Mouse (Mus musculus): ENCODE results near the gene Rbmx.
A peak's percentile ranks its signal among the peaks of the same experiment; 100 is the strongest.

The Rbmx gene

DNA sequence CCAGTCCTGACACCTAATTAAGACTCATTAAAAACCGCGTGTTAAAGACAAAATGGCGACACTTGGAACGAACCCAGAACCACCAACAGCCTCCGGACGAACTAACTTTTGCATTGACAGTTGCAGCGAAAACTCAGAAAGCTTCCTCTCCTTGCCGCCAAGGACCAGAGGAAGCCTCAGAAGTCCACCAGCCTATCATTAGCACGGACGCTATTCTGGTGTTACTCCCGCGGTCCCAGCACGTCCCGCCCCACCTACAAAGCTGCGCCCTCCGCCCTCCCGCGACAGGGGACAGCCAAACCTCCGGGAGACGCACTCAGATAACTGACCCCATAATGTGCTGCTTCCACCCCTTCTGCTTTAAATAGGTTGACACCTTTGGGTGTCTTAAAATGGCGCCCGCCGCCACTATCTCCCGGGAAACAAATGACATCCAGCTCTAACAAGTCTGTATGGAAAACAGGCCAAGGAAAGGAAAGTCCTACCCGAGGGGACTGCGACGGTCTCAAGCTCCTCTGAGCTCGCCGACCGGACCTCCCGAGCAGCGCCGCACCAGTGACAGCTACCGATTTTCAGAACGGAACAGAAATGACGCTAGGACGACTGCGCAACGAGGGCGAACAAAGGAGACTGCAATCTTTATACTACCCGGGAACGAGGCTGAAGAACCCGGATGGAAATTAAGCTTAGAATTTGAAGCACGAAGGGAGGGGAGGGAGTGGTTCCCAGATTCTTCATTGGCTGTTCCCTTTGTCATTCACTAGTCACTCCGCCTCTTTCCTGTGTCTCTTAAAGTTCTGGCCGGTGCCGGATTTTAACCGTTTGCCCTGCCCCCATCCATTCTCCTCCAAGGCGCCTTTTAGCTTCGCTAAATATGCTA is at the start of gene Rbmx:
TSS of gene Rbmx (minus strand) at position 670 of the 880 bp plus-strand sequence.
- peaks cover 22% of the 10 kb centered on the region for H3K9me3 ChIP-seq (ENCODE audit: low read length)
- H3K4me1 ChIP-seq (replicated peaks; ENCODE audit: low read depth, low read length) = 0 out of 2 replicates have a peak, but pooled peaks cover 3% of the 10 kb centered on the region
- peak within 1 kb of the TSS; percentile 81 for H3K4me3 ChIP-seq (replicated peaks; ENCODE audit: low read length)
- H3K36me3 ChIP-seq (ENCODE audit: insufficient read depth, low read length) = peaks cover 38% of the 10 kb centered on the region
- TF ChIP-seq CTCF (conservative IDR thresholded peaks at IDR 0.05; ENCODE audit: low read length) = no peak
- no peak for TF ChIP-seq NANOG (IDR thresholded peaks at IDR 0.05; ENCODE audit: borderline replicate concordance, low read length)
- TF ChIP-seq POU5F1 (IDR thresholded peaks at IDR 0.05; ENCODE audit: borderline replicate concordance, low read length) = no peak
- H3K27me3 ChIP-seq (ENCODE audit: insufficient read depth, low read length) = no peaks in the 10 kb centered on the region

DNA sequence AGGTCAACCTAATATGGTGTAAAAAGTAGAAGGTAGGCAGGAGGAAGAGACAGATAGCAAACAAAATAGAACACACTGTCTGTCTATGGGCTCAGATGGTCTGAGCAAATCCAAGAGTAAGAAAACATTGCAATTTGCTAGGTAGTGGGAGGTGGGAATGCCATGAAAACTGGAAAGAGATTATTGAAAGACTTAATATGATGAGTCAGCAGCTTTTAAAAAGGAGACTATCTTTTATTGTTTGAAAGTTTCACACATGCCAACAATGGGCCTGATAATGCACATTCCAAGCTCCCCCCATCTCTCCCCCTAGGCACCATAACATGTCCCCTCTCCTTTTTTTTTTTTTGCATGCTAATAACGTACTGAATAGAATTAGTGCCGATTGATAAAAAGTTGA is 41.1 kb upstream of the Rbmx start:
- no peak for TF ChIP-seq NANOG (IDR thresholded peaks at IDR 0.05; ENCODE audit: borderline replicate concordance, low read length)
- TF ChIP-seq CTCF (conservative IDR thresholded peaks at IDR 0.05; ENCODE audit: low read length) = no peak
- TF ChIP-seq POU5F1 (IDR thresholded peaks at IDR 0.05; ENCODE audit: borderline replicate concordance, low read length) = no peak

DNA sequence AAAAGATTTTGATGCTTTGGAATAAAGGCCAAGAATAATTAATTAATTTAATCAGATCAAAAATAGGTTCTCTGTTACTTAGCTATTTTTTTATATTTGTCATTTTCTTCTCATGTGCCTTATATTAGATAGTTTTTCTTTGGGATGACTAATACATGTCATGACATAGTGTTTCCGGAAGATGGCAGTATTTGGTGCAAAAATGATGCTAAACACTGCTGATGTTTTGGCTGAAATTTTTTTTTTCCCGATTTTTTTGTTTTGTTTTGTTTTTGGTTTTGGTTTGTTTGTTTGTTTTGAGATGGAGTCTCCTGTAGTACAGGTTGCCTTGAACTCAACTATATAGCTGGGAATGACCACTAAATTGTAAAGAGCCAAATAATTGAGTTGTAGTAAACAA is 38.8 kb upstream of the Rbmx start:
- H3K36me3 ChIP-seq (ENCODE audit: insufficient read depth, low read length) = no peaks in the 10 kb centered on the region

More for the DNA sequence above, 41.1 kb upstream of the Rbmx start:
- no peaks in the 10 kb centered on the region for H3K4me1 ChIP-seq (replicated peaks; ENCODE audit: low read depth, low read length)
- no peaks in the 10 kb centered on the region for H3K36me3 ChIP-seq (ENCODE audit: insufficient read depth, low read length)
- H3K4me3 ChIP-seq (replicated peaks; ENCODE audit: low read length) = no peak overlapping the region
- no peaks in the 10 kb centered on the region for H3K27me3 ChIP-seq (ENCODE audit: insufficient read depth, low read length)
- no peaks in the 10 kb centered on the region for H3K9me3 ChIP-seq (ENCODE audit: low read length)

DNA sequence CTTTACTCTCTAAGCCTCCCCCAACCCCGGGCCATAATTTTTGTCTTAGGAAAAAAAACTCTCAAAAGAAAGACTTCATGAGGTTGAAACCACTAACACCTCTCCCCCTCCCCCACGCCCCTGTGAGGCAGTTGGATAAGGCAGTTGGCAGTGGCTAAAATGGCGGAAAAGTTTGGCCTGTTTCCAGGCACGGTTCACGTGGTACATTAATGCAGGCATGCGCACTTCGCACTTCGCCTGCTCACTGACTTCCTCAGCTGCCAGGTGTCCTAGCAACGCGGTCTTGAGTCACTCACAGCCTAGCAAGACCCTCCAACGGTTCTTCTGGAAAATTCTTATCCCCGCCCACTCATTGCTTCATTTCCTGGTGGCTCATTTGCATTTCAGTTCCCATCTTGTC is 15.9 kb upstream of the Rbmx start, which contains the start of gene Gm364:
TSS of gene Gm364 (plus strand) at position 386 of the 400 bp plus-strand sequence.
- no peaks in the 10 kb centered on the region for H3K4me1 ChIP-seq (replicated peaks; ENCODE audit: low read depth, low read length)
- no peaks in the 10 kb centered on the region for H3K9me3 ChIP-seq (ENCODE audit: low read length)
- TF ChIP-seq POU5F1 (IDR thresholded peaks at IDR 0.05; ENCODE audit: borderline replicate concordance, low read length) (no peak), NANOG (IDR thresholded peaks at IDR 0.05; ENCODE audit: borderline replicate concordance, low read length) (no peak), CTCF (conservative IDR thresholded peaks at IDR 0.05; ENCODE audit: low read length) (no peak)

More for the DNA sequence above, 38.8 kb upstream of the Rbmx start:
- Histone ChIP-seq H3K4me1 (replicated peaks; ENCODE audit: low read depth, low read length) (no peaks in the 10 kb centered on the region), H3K27me3 (ENCODE audit: insufficient read depth, low read length) (no peaks in the 10 kb centered on the region), H3K9me3 (ENCODE audit: low read length) (no peaks in the 10 kb centered on the region), H3K4me3 (replicated peaks; ENCODE audit: low read length) (no peak overlapping the region)
- TF ChIP-seq CTCF (conservative IDR thresholded peaks at IDR 0.05; ENCODE audit: low read length) (peak; percentile 32; the same call in 1 of the 2 replicates), POU5F1 (IDR thresholded peaks at IDR 0.05; ENCODE audit: borderline replicate concordance, low read length) (no peak), NANOG (IDR thresholded peaks at IDR 0.05; ENCODE audit: borderline replicate concordance, low read length) (no peak)

DNA sequence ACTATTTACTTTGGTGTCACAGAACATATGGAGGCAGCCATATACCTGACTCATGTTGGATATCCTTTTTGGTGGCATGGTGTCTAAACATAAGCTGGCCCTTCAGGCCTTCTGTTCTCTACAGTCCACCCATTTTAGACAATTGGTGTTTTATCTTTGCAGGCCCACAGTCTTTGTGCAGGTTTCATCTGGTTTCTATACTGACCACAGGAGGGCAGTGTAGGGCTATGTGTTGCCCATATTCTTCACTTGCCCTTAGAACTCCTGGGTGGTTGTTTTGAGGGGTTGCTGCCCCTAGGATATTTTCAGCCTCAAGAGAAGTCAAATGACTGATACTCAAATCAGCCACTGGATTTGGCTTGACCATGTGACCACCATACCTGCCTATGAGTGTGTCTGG is 10.8 kb upstream of the Rbmx start:
- no peak overlapping the region for H3K4me3 ChIP-seq (replicated peaks; ENCODE audit: low read length)
- no peaks in the 10 kb centered on the region for H3K27me3 ChIP-seq (ENCODE audit: insufficient read depth, low read length)
- H3K36me3 ChIP-seq (ENCODE audit: insufficient read depth, low read length) = no peaks in the 10 kb centered on the region
- H3K4me1 ChIP-seq (replicated peaks; ENCODE audit: low read depth, low read length) = no peaks in the 10 kb centered on the region
- TF ChIP-seq POU5F1 (IDR thresholded peaks at IDR 0.05; ENCODE audit: borderline replicate concordance, low read length) (no peak), CTCF (conservative IDR thresholded peaks at IDR 0.05; ENCODE audit: low read length) (peak; percentile 25)
- no peaks in the 10 kb centered on the region for H3K9me3 ChIP-seq (ENCODE audit: low read length)

More for the DNA sequence above, 15.9 kb upstream of the Rbmx start, which contains the start of gene Gm364:
- Histone ChIP-seq H3K27me3 (ENCODE audit: insufficient read depth, low read length) (no peaks in the 10 kb centered on the region), H3K36me3 (ENCODE audit: insufficient read depth, low read length) (no peaks in the 10 kb centered on the region), H3K4me3 (replicated peaks; ENCODE audit: low read length) (no peak within 1 kb of the TSS)

DNA sequence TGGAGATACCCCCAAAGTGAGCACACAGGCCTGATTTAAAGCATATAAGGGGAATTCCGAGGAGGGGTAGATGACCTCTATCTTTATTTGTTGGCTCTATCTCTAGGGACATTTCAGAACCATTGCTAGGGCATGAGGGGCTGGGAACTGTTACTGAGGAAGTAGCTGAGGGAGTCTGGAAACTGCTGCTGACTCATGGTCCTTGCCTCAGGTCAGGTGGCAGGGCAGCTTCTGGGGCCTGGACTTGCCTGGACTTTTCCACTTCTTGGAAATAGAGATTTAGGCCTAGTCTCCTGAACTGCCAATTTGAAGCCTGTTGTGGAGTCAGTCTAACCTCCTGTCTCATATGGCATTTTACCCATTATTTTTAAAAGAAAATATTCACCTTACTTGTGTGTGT is 8.6 kb upstream of the Rbmx start:
- Histone ChIP-seq H3K4me1 (replicated peaks; ENCODE audit: low read depth, low read length) (no peaks in the 10 kb centered on the region), H3K9me3 (ENCODE audit: low read length) (no peaks in the 10 kb centered on the region), H3K27me3 (ENCODE audit: insufficient read depth, low read length) (no peaks in the 10 kb centered on the region), H3K4me3 (replicated peaks; ENCODE audit: low read length) (no peak overlapping the region), H3K36me3 (ENCODE audit: insufficient read depth, low read length) (no peaks in the 10 kb centered on the region)
- TF ChIP-seq CTCF (conservative IDR thresholded peaks at IDR 0.05; ENCODE audit: low read length) = no peak
- TF ChIP-seq POU5F1 (IDR thresholded peaks at IDR 0.05; ENCODE audit: borderline replicate concordance, low read length) = no peak
- no peak for TF ChIP-seq NANOG (IDR thresholded peaks at IDR 0.05; ENCODE audit: borderline replicate concordance, low read length)

DNA sequence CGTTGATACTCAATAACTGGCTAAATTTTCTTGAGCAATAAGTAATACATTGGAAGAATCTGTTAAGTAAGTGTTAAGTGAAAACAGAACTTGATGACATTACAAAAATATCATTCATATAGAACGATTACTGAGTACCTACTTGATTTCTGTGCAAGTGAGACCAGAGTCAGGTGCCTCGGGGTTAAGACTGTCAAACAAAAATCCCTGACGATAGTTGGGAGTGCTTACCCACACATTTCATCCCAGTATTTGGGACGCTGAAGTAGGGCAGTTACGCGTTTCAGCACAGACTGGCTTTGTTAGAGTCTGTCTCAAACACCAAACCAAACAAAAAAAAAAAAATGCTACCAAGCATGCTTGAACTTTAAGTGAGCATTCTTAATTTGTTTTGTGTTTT is 576 bp upstream of the Rbmx start:
- TF ChIP-seq POU5F1 (IDR thresholded peaks at IDR 0.05; ENCODE audit: borderline replicate concordance, low read length) (no peak), CTCF (conservative IDR thresholded peaks at IDR 0.05; ENCODE audit: low read length) (no peak)
- peak overlapping the region; percentile 37; the same call in 1 of the 2 replicates for H3K4me3 ChIP-seq (replicated peaks; ENCODE audit: low read length)
- peaks cover 22% of the 10 kb centered on the region for H3K9me3 ChIP-seq (ENCODE audit: low read length)
- H3K4me1 ChIP-seq (replicated peaks; ENCODE audit: low read depth, low read length) = 0 out of 2 replicates have a peak, but pooled peaks cover 3% of the 10 kb centered on the region
- peaks cover 31% of the 10 kb centered on the region for H3K36me3 ChIP-seq (ENCODE audit: insufficient read depth, low read length)
- no peaks in the 10 kb centered on the region for H3K27me3 ChIP-seq (ENCODE audit: insufficient read depth, low read length)

DNA sequence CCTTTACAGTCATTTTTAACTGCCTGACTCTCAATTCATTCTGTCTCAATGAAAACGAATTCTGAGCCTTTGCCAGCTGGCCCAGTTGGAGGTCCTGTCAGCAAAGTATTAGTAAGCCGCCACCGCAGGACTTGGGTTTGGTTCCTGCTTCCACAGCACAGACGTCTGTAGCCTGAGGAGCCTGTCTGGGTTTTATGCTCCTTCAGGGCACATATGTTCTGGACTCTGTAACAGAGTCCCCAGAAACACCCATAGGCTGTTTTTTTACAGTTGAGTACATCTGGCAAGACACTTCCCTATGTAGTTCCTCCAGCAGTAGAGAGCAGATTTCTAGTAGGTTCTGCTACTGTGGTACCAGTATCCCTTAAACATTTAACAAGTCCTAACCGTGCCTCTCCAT is 11.9 kb downstream of the Rbmx start:
- H3K27me3 ChIP-seq (ENCODE audit: insufficient read depth, low read length) = no peaks in the 10 kb centered on the region
- TF ChIP-seq CTCF (conservative IDR thresholded peaks at IDR 0.05; ENCODE audit: low read length) (no peak), POU5F1 (IDR thresholded peaks at IDR 0.05; ENCODE audit: borderline replicate concordance, low read length) (no peak), NANOG (IDR thresholded peaks at IDR 0.05; ENCODE audit: borderline replicate concordance, low read length) (no peak)

More for the DNA sequence above, 11.9 kb downstream of the Rbmx start:
- peaks cover 18% of the 10 kb centered on the region for H3K4me1 ChIP-seq (replicated peaks; ENCODE audit: low read depth, low read length)
- no peaks in the 10 kb centered on the region for H3K9me3 ChIP-seq (ENCODE audit: low read length)
- H3K36me3 ChIP-seq (ENCODE audit: insufficient read depth, low read length) = peaks cover 67% of the 10 kb centered on the region
- no peak overlapping the region for H3K4me3 ChIP-seq (replicated peaks; ENCODE audit: low read length)

Data from E14TG2a.4 (cell line).